Mouse (Mus musculus) lung, postnatal 0 days (tissue): ENCODE measurements around the gene Slc30a5. TPM values are rescaled to one million over a fixed set of nuclear protein-coding genes. Genes with fewer than 3 reads are reported as not detected.

Source experiments
- ATAC-seq: fragments of 200-750 bp; cut with Nextera tagmentation; 2 replicates; pipeline ENCODE4 v1.8.0; 2017; ENCODE audit warnings: moderate library complexity
- DNase-seq: peaks from one replicate; pipeline ENCODE4 v3.0.0-alpha.2; 2016; ENCODE audit warnings: low spot score
- H3K27ac ChIP-seq: fragments of 300-500 bp; sonication (generic); 2 replicates; pipeline ENCODE4 v1.5.1; 2014; ENCODE audit warnings: antibody characterized with exemption, mild to moderate bottlenecking, low read length, mixed read lengths
- H3K27me3 ChIP-seq: fragments of 300-500 bp; sonication (generic); replicated peaks from 2 replicates; pipeline ENCODE4 v1.6.1; 2014; ENCODE audit warnings: low read length, mixed read lengths; ENCODE audit not compliant: insufficient read depth
- H3K36me3 ChIP-seq: fragments of 300-500 bp; sonication (generic); 2 replicates; pipeline ENCODE4 v1.6.1; 2014; ENCODE audit warnings: low read length, mixed read lengths; ENCODE audit not compliant: insufficient read depth
- H3K4me1 ChIP-seq: fragments of 300-500 bp; sonication (generic); 2 replicates; pipeline ENCODE4 v1.6.1; 2014; ENCODE audit warnings: antibody characterized with exemption, low read depth, low read length, mixed read lengths; ENCODE audit not compliant: insufficient read depth
- H3K4me2 ChIP-seq: fragments of 300-500 bp; sonication (generic); replicated peaks from 2 replicates; pipeline ENCODE4 v1.6.1; 2014; ENCODE audit warnings: low read depth, mild to moderate bottlenecking, low read length, moderate library complexity, mixed read lengths
- H3K4me3 ChIP-seq: fragments of 300-500 bp; sonication (generic); 2 replicates; pipeline ENCODE4 v1.5.1; 2014; ENCODE audit warnings: low read depth, low read length
- H3K9ac ChIP-seq: fragments of 300-500 bp; sonication (generic); replicated peaks from 2 replicates; pipeline ENCODE4 v1.6.1; 2014; ENCODE audit warnings: low read depth, mild to moderate bottlenecking
- H3K9me3 ChIP-seq: fragments of 300-500 bp; sonication (generic); 2 replicates; pipeline ENCODE4 v1.6.1; 2016; ENCODE audit warnings: low read length, mixed read lengths
- CTCF ChIP-seq: IDR thresholded peaks from 2 replicates; pipeline ENCODE4 v1.5.1; 2016; ENCODE audit warnings: antibody characterized with exemption, mild to moderate bottlenecking
- EP300 ChIP-seq: IDR thresholded peaks from 2 replicates; pipeline ENCODE4 v1.6.1; 2016; ENCODE audit warnings: antibody characterized with exemption, mild to moderate bottlenecking, control low read depth
- WGBS: fragments of 180-500 bp; shearing (Covaris S2); extraction: QIAGEN DNeasy Blood & Tissue Kit; methylation state at CpG from one replicate; pipeline ENCODE4 v1.1.7; 2014; 5-methylcytosine and 5-hydroxymethylcytosine counted together
- polyA plus RNA-seq: library from polyadenylated mRNA; unstranded; fragments of >200 nt; fragmentation: Nextera tagmentation; extraction: Ambion mirVana; gene quantifications from 2 replicates; pipeline ENCODE4 v1.2.1, GENCODE M21; 2015

Slc30a5 gene
- polyA plus RNA-seq, 1 experiment from 2014 or later, result 31.1 TPM

- H3K9me3 ChIP-seq, result no peaks in the 10 kb centered on the region
- no peak overlapping the region for H3K4me2 ChIP-seq
- no peaks in the 10 kb centered on the region for H3K4me1 ChIP-seq
- no peak overlapping the region for H3K9ac ChIP-seq
- no peak overlapping the region for H3K4me3 ChIP-seq
- DNase-seq (peak; percentile 19), ATAC-seq (no peak)
- no peaks in the 10 kb centered on the region for H3K36me3 ChIP-seq
- TF ChIP-seq CTCF (peak; percentile 53), EP300 (no peak)
- no peak overlapping the region for H3K27ac ChIP-seq
- no peaks in the 10 kb centered on the region for H3K27me3 ChIP-seq
- WGBS, result 39% methylated on average over 21 of the region's 21 CpGs
Measured at GRCm38 (mm10) chr13:100846891-100847579, 13.8 kb upstream of the Slc30a5 start.

DNA sequence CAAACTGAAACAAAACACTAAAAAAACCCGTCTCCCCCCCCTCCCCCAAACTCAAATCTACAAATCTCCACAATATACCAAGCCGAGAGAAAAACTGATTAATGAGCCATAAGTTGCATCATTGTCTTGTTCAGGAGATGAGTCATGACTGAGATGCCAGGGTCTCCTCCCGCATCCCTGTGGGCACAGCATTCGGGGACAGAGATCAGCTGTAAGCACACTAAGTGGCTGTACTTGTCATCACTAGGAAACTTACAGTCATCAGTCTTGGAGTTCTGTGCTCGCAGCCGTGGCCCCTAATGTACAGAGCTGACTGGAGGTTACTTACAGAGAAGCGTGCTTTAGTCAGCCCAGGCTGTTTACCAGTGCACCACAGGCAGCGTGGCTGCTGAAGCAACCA is 13.0 kb upstream of the Slc30a5 start:
- no peak overlapping the region for H3K4me2 ChIP-seq
- WGBS, result 68% methylated on average over 8 of the region's 8 CpGs
- ATAC-seq, result no peak
- no peak overlapping the region for H3K4me3 ChIP-seq
- H3K27ac ChIP-seq, result no peak overlapping the region
- no peak for DNase-seq
- H3K27me3 ChIP-seq, result no peaks in the 10 kb centered on the region
- no peaks in the 10 kb centered on the region for H3K9me3 ChIP-seq
- H3K9ac ChIP-seq, result no peak overlapping the region
- no peaks in the 10 kb centered on the region for H3K4me1 ChIP-seq
- TF ChIP-seq EP300 (no peak), CTCF (no peak)
- H3K36me3 ChIP-seq, result no peaks in the 10 kb centered on the region

- TF ChIP-seq CTCF (peak; percentile 56), EP300 (no peak)
- H3K27ac ChIP-seq, result no peak overlapping the region
- no peaks in the 10 kb centered on the region for H3K36me3 ChIP-seq
- ATAC-seq (no peak), DNase-seq (no peak)
- no peak overlapping the region for H3K4me3 ChIP-seq
- no peaks in the 10 kb centered on the region for H3K4me1 ChIP-seq
- no peak overlapping the region for H3K4me2 ChIP-seq
- H3K9ac ChIP-seq, result no peak overlapping the region
- no peaks in the 10 kb centered on the region for H3K9me3 ChIP-seq
- 71% methylated on average over 2 of the region's 2 CpGs for WGBS
- no peaks in the 10 kb centered on the region for H3K27me3 ChIP-seq
Measured at GRCm38 (mm10) chr13:100843944-100844343, 10.7 kb upstream of the Slc30a5 start.

- H3K4me2 ChIP-seq, result no peak overlapping the region
- WGBS, result 43% methylated on average over 7 of the region's 7 CpGs
- DNase-seq (peak; percentile 48), ATAC-seq (no peak)
- H3K4me3 ChIP-seq, result no peak overlapping the region
- TF ChIP-seq CTCF, result no peak
- no peak for TF ChIP-seq EP300
- no peaks in the 10 kb centered on the region for H3K4me1 ChIP-seq
- H3K9me3 ChIP-seq, result no peaks in the 10 kb centered on the region
- H3K27me3 ChIP-seq, result no peaks in the 10 kb centered on the region
- no peaks in the 10 kb centered on the region for H3K36me3 ChIP-seq
- no peak overlapping the region for H3K9ac ChIP-seq
- H3K27ac ChIP-seq, result no peak overlapping the region
Measured at GRCm38 (mm10) chr13:100843016-100843725, 9.9 kb upstream of the Slc30a5 start.

GRCm38 (mm10) chr13:100841741-100842140 is 8.5 kb upstream of the Slc30a5 start:
- TF ChIP-seq CTCF (no peak), EP300 (no peak)
- Histone ChIP-seq H3K9me3 (no peaks in the 10 kb centered on the region), H3K36me3 (no peaks in the 10 kb centered on the region), H3K9ac (no peak overlapping the region), H3K4me1 (no peaks in the 10 kb centered on the region), H3K27ac (no peak overlapping the region), H3K4me2 (no peak overlapping the region), H3K4me3 (no peak overlapping the region), H3K27me3 (no peaks in the 10 kb centered on the region)
- WGBS, result 66% methylated on average over 6 of the region's 6 CpGs
- DNase-seq (no peak), ATAC-seq (no peak)

DNA sequence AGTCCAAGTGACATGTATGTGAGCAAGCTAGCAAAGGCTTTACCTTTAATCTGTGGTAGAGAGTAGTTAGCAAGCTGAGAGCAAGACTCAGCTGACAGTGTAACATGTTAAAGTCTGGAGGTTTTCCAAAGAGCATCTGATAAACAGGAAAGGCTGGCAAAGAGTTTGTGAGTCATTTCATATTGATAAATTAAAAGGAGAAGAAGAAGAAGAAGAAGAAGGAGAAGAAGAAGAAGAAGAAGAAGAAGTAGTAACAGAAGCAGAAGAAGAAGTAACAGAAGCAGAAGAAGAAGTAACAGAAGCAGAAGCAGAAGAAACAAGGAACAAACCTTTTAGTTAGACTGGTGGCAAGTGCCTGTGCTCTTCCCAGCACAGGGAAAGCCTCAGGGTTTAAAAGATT is 1.6 kb upstream of the Slc30a5 start:
- ATAC-seq (no peak), DNase-seq (no peak)
- TF ChIP-seq EP300 (no peak), CTCF (no peak)
- Histone ChIP-seq H3K9me3 (no peaks in the 10 kb centered on the region), H3K9ac (no peak overlapping the region), H3K4me1 (peaks cover 6% of the 10 kb centered on the region; the same call in 1 of the 2 replicates), H3K4me3 (no peak overlapping the region), H3K4me2 (no peak overlapping the region), H3K36me3 (no peaks in the 10 kb centered on the region), H3K27ac (no peak overlapping the region), H3K27me3 (no peaks in the 10 kb centered on the region)
